Mouse (Mus musculus) midbrain, postnatal 0 days (tissue): ENCODE data around the gene Micall2. TPM values are rescaled to one million over a fixed set of nuclear protein-coding genes. Genes with fewer than 3 reads are reported as not detected.
A peak's percentile ranks its signal among the peaks of the same experiment; 100 is the strongest.

Experiments used
- ATAC-seq: fragments of 200-750 bp; cut with Nextera tagmentation; 2 replicates; pipeline ENCODE4 v1.8.0; 2017; ENCODE audit warnings: moderate number of reproducible peaks, mild to moderate bottlenecking, moderate TSS enrichment, moderate library complexity; ENCODE audit not compliant: low FRiP score
- DNase-seq: peaks from one replicate; pipeline ENCODE4 v3.0.0-alpha.2; 2015; ENCODE audit warnings: low spot score
- H3K27ac ChIP-seq: fragments of 300-500 bp; sonication (generic); 2 replicates; pipeline ENCODE4 v1.5.1; 2014; ENCODE audit warnings: low read depth, mild to moderate bottlenecking, low read length, mixed read lengths
- H3K27me3 ChIP-seq: fragments of 300-500 bp; sonication (generic); 2 replicates; pipeline ENCODE4 v1.6.1; 2014; ENCODE audit warnings: low read length, control low read depth, mixed read lengths; ENCODE audit not compliant: insufficient read depth
- H3K36me3 ChIP-seq: fragments of 300-500 bp; sonication (generic); 2 replicates; pipeline ENCODE4 v1.6.1; 2014; ENCODE audit warnings: low read length, control low read depth, mixed read lengths; ENCODE audit not compliant: insufficient read depth
- H3K4me1 ChIP-seq: fragments of 300-500 bp; sonication (generic); 2 replicates; pipeline ENCODE4 v1.6.1; 2014; ENCODE audit warnings: mild to moderate bottlenecking, control low read depth, antibody characterized with exemption, low read length, mixed read lengths; ENCODE audit not compliant: insufficient read depth
- H3K4me2 ChIP-seq: fragments of 300-500 bp; sonication (generic); 2 replicates; pipeline ENCODE4 v1.6.1; 2014; ENCODE audit warnings: low read depth, mild to moderate bottlenecking, low read length, mixed read lengths; ENCODE audit not compliant: poor library complexity, severe bottlenecking
- H3K4me3 ChIP-seq: fragments of 300-500 bp; sonication (generic); 2 replicates; pipeline ENCODE4 v1.5.1; 2014; ENCODE audit warnings: low read depth, mild to moderate bottlenecking, low read length, moderate library complexity
- H3K9ac ChIP-seq: fragments of 300-500 bp; sonication (generic); replicated peaks from 2 replicates; pipeline ENCODE4 v1.6.1; 2014; ENCODE audit warnings: mild to moderate bottlenecking, low read length, moderate library complexity, mixed read lengths; ENCODE audit not compliant: poor library complexity, severe bottlenecking
- H3K9me3 ChIP-seq: fragments of 300-500 bp; sonication (generic); 2 replicates; pipeline ENCODE4 v1.6.1; 2016; ENCODE audit warnings: low read length, control low read depth
- CTCF ChIP-seq: IDR thresholded peaks from 2 replicates; pipeline ENCODE4 v1.5.1; 2016; ENCODE audit warnings: antibody characterized with exemption, mild to moderate bottlenecking
- WGBS: fragments of 180-500 bp; shearing (Covaris S2); extraction: QIAGEN DNeasy Blood & Tissue Kit; methylation state at CpG from one replicate; pipeline ENCODE4 v1.1.7; 2014; 5-methylcytosine and 5-hydroxymethylcytosine counted together
- microRNA-seq: library from miRNA; unstranded; fragments of <30 nt; microRNA quantifications from one replicate; pipeline ENCODE4, GENCODE M21; 2016; ENCODE audit warnings: borderline number of aligned reads
- polyA plus RNA-seq: library from polyadenylated mRNA; unstranded; fragments of >200 nt; fragmentation: Nextera tagmentation; extraction: Ambion mirVana; gene quantifications from 2 replicates; pipeline ENCODE4 v1.2.1, GENCODE M21; 2015
- total RNA-seq: library from RNA; depleted of rRNA; stranded (reverse); fragments of >200 nt; gene quantifications from 2 replicates; pipeline ENCODE4 v1.2.3, GENCODE M21; 2014; rRNA removed

Gene Micall2
- total and polyA plus RNA-seq, 2 experiments from 2014 or later = 16.6 to 17.4 TPM

- H3K27ac ChIP-seq = no peak overlapping the region
- no peak for ATAC-seq
- H3K4me1 ChIP-seq = no peaks in the 10 kb centered on the region; the same call in 1 of the 2 replicates
- 61% methylated on average over 3 of the region's 3 CpGs for WGBS
- H3K9ac ChIP-seq = no peak overlapping the region
- no peak overlapping the region for H3K4me3 ChIP-seq
- H3K4me2 ChIP-seq = no peak overlapping the region
- H3K36me3 ChIP-seq = no peaks in the 10 kb centered on the region
- TF ChIP-seq CTCF = peak; percentile 27; the same call in 1 of the 2 replicates
- DNase-seq = no peak
- peaks cover 16% of the 10 kb centered on the region for H3K27me3 ChIP-seq
- no peaks in the 10 kb centered on the region for H3K9me3 ChIP-seq
Measured at GRCm38 (mm10) chr5:139665375-139665774, 70.8 kb downstream of the Micall2 start.

DNA sequence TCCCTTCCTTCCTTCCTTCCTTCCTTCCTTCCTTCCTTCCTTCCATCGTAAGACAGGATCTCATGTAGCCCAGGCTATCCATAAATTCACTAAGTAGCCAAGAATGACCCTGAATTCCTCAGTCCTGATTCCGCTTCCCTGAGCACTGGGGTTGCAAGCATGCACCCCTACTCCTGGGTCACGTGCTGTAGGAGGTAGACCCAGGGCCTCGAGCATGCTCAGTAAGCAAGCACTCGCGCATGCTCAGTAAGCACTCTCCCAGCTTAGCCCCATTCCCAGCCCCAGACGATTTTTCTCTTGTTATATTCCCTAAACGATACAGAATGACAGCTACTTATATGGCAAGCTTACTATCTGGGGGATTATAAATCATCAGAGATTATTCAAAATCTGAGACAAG is 74.4 kb downstream of the Micall2 start:
- Histone ChIP-seq H3K36me3 (no peaks in the 10 kb centered on the region), H3K4me2 (no peak overlapping the region), H3K4me1 (no peaks in the 10 kb centered on the region; the same call in 1 of the 2 replicates), H3K9me3 (no peaks in the 10 kb centered on the region), H3K9ac (no peak overlapping the region), H3K4me3 (no peak overlapping the region), H3K27me3 (peaks cover 2% of the 10 kb centered on the region; the same call in 1 of the 2 replicates), H3K27ac (no peak overlapping the region)
- 63% methylated on average over 7 of the region's 8 CpGs for WGBS
- no peak for TF ChIP-seq CTCF
- ATAC-seq (no peak), DNase-seq (no peak)

DNA sequence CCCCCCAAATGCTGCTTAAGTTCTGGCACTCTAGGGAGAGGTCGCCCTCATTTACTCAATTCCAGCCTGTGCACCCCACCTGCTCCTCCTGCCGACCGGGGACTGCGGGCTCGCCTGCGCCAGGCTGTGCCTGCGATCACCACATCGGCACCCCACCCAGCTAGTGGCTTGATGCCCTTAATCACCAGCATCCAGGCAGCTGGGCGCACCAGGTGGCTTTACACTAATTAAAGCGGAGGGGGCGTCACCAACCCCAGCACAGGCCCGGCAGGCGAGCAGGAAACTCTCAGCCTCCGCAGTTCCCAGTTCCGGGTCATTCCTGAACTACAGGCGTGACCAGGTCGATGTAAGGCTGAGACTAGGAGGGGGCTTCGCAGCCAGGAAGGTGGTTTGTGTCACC is 76.8 kb downstream of the Micall2 start:
- H3K9ac ChIP-seq = no peak overlapping the region
- no peaks in the 10 kb centered on the region for H3K9me3 ChIP-seq
- ATAC-seq (no peak), DNase-seq (peak; percentile 44)
- H3K36me3 ChIP-seq = no peaks in the 10 kb centered on the region
- no peaks in the 10 kb centered on the region; the same call in 1 of the 2 replicates for H3K4me1 ChIP-seq
- H3K4me2 ChIP-seq = peak overlapping the region; percentile 21
- WGBS = 3% methylated on average over 18 of the region's 18 CpGs
- H3K27me3 ChIP-seq = no peaks in the 10 kb centered on the region; the same call in 1 of the 2 replicates
- no peak for TF ChIP-seq CTCF
- H3K27ac ChIP-seq = no peak overlapping the region
- H3K4me3 ChIP-seq = 0 out of 2 replicates have a peak overlapping the region, but pooled peaks have one; percentile 6

DNA sequence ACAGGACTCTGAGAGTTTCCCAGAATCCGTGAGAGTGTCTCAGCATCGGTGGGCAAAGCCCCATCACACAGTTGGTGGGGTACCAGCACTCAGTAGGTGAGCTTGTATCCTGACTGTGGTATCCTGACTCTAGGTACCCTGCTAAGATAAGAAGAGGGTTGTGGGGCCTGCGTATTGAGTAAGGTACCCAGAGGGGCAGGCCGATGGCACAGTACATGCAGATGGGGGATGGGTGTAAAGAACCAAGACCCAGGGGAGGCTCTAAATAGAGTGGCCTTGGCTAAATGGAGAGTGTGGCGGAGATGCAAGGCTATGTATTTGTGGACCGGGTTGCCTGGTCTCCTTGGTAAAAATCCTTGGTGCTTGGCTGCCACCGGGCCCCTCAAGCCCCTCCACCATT is 77.3 kb downstream of the Micall2 start:
- no peaks in the 10 kb centered on the region for H3K36me3 ChIP-seq
- ATAC-seq (no peak), DNase-seq (no peak)
- no peaks in the 10 kb centered on the region for H3K9me3 ChIP-seq
- no peak overlapping the region for H3K4me3 ChIP-seq
- H3K27ac ChIP-seq = no peak overlapping the region
- H3K4me2 ChIP-seq = no peak overlapping the region
- TF ChIP-seq CTCF = no peak
- H3K27me3 ChIP-seq = no peaks in the 10 kb centered on the region; the same call in 1 of the 2 replicates
- WGBS = 24% methylated on average over 7 of the region's 7 CpGs
- H3K4me1 ChIP-seq = no peaks in the 10 kb centered on the region; the same call in 1 of the 2 replicates
- H3K9ac ChIP-seq = no peak overlapping the region

DNA sequence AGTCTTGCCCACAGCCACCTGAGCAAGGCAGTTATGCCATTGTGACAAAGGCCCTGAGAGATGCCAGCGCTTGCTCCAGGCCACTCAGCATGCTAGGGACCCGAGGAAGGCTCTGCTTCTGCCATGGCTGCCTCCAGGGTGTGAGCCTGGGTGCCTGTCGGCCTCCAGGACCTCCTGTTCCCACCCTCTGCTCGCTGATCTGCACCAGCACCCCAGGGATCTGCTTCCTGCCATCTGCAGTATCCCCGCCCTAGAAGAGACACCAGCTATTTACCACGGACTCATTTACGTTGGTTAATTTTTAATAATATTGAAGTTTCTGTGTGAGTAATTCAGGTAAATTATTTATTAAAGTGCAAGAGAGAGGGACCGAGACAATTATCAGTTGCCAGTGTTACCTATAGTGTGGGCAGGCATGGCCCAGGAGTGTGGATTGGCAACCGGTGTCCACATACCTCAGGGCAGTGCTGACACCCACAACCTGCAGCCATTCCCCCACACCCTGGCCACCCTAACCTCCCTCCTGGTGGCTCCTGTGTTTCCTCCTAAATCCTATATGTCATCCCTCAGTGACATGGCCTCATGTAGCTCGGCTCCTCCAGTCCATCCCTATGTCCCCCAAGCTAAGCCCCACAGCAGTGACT is 78.1 kb downstream of the Micall2 start:
- no peak overlapping the region for H3K9ac ChIP-seq
- H3K36me3 ChIP-seq = no peaks in the 10 kb centered on the region
- no peak for DNase-seq
- H3K4me2 ChIP-seq = no peak overlapping the region
- H3K27ac ChIP-seq = no peak overlapping the region
- H3K9me3 ChIP-seq = no peaks in the 10 kb centered on the region
- H3K27me3 ChIP-seq = no peaks in the 10 kb centered on the region; the same call in 1 of the 2 replicates
- WGBS = 57% methylated on average over 10 of the region's 10 CpGs
- no peaks in the 10 kb centered on the region; the same call in 1 of the 2 replicates for H3K4me1 ChIP-seq
- no peak for ATAC-seq
- no peak for TF ChIP-seq CTCF
- H3K4me3 ChIP-seq = no peak overlapping the region

Small RNA genes lying within 50 kb of the gene (microRNA-seq; reads per million reads assigned to microRNA genes)
- gene Mir7037 = 1.7 reads per million

Other genes starting within 250 kb of the Micall2 start
- 21.2 and 24.3 TPM in 2 replicates for gene Uncx, start 192.8 kb downstream of the Micall2 start, total RNA-seq
- gene Uncx, start 192.8 kb downstream of the Micall2 start, polyA plus RNA-seq = 15.5 and 20.0 TPM in 2 replicates
- 129 and 130 TPM in 2 replicates for gene Ints1, start 39.3 kb upstream of the Micall2 start, total RNA-seq
- gene Ints1, start 39.3 kb upstream of the Micall2 start, polyA plus RNA-seq = 27.1 and 29.1 TPM in 2 replicates
- 15.2 and 17.8 TPM in 2 replicates for gene Mafk, start 55.2 kb upstream of the Micall2 start, total RNA-seq
- gene Mafk, start 55.2 kb upstream of the Micall2 start, polyA plus RNA-seq = 8.7 and 9.3 TPM in 2 replicates
- gene Tmem184a, start 83.6 kb upstream of the Micall2 start, total RNA-seq = 0.05 TPM in 1 of 2 replicates, not detected in the other
- 0.16 and 0.29 TPM in 2 replicates for gene Tmem184a, start 83.6 kb upstream of the Micall2 start, polyA plus RNA-seq
- 1.3 TPM in 1 of 2 replicates, not detected in the other for gene Gm26938, start 90.1 kb upstream of the Micall2 start, total RNA-seq
- gene Gm26938, start 90.1 kb upstream of the Micall2 start, polyA plus RNA-seq = not detected in 2 replicates
- gene Psmg3, start 90.5 kb upstream of the Micall2 start, total RNA-seq = 20.4 and 28.7 TPM in 2 replicates
- gene Psmg3, start 90.5 kb upstream of the Micall2 start, polyA plus RNA-seq = 61.0 and 65.9 TPM in 2 replicates
- gene Elfn1, start 171.6 kb upstream of the Micall2 start, total RNA-seq = 21.5 and 57.5 TPM in 2 replicates
- 3.1 and 3.7 TPM in 2 replicates for gene Elfn1, start 171.6 kb upstream of the Micall2 start, polyA plus RNA-seq